Mouse (Mus musculus) brown adipose tissue, adult 24 weeks (tissue): ENCODE data around the gene Ptpn1. TPM values are rescaled to one million over a fixed set of nuclear protein-coding genes. Genes with fewer than 3 reads are reported as not detected.

ENCODE experiments used
- H3K27ac ChIP-seq: fragments of 200-500 bp; replicated peaks from 2 replicates; pipeline ENCODE4 v1.5.1; 2012; ENCODE audit warnings: low read depth, mild to moderate bottlenecking, low read length
- H3K4me1 ChIP-seq: fragments of 200-500 bp; 2 replicates; pipeline ENCODE4 v1.6.1; 2012; ENCODE audit warnings: low read length, mixed read lengths; ENCODE audit not compliant: control insufficient read depth, insufficient read depth, insufficient read length
- H3K4me3 ChIP-seq: fragments of 200-500 bp; 2 replicates; pipeline ENCODE4 v1.5.1; 2012; ENCODE audit warnings: low read depth, mild to moderate bottlenecking, low read length, moderate library complexity; ENCODE audit not compliant: insufficient read depth
- polyA plus RNA-seq: library from polyadenylated mRNA; stranded (reverse); fragments of >200 nt; gene quantifications from 2 replicates; pipeline ENCODE4 v1.2.4, GENCODE M21; 2012; ENCODE audit not compliant: missing spikeins, insufficient read depth, insufficient read length

The Ptpn1 gene
- polyA plus RNA-seq, 1 experiment, result 16.2 TPM

DNA sequence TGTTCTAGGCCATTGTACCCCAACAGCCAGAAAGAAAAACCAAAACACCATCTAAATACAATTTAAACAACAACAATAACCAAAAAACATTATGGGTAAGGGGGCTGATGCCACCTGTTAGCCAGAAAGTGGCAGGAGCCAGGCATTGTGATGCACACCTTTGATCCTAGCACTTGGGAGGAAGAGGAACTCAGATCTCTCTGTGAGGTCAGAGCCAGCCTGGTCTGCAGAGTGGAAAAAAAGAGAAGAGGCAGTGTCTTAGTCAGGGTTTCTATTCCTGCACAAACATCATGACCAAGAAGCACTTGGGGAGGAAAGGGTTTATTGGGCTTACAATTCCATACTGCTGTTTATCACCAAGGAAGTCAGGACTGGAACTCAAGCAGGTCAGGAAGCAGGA, 25.1 kb upstream of the Ptpn1 start:
- Histone ChIP-seq H3K4me1 (no peaks in the 10 kb centered on the region), H3K4me3 (no peak overlapping the region), H3K27ac (no peak overlapping the region)

GRCm38 (mm10) chr2:167909531-167910177, 22.2 kb upstream of the Ptpn1 start:
- Histone ChIP-seq H3K4me3 (no peak overlapping the region), H3K27ac (no peak overlapping the region), H3K4me1 (no peaks in the 10 kb centered on the region)

DNA sequence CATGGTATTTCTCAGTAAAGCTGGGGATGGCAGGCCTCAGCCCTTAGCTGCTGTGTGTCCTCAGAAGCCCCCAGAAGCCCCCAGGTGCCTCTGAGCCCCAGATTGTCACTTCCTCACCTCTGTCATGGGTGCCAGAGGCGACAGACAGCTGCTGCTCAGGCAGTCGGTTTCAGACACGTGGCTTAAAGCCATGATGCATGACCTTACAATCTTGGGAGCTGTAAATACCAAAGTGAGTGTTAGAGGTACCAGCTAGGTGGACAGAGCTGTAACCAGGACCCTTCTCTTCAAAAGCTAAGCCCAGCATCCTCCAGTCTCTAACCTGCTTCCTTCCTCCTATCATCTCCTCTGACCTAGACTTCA, 21.7 kb upstream of the Ptpn1 start:
- H3K27ac ChIP-seq, result no peak overlapping the region
- H3K4me1 ChIP-seq, result no peaks in the 10 kb centered on the region
- no peak overlapping the region for H3K4me3 ChIP-seq

DNA sequence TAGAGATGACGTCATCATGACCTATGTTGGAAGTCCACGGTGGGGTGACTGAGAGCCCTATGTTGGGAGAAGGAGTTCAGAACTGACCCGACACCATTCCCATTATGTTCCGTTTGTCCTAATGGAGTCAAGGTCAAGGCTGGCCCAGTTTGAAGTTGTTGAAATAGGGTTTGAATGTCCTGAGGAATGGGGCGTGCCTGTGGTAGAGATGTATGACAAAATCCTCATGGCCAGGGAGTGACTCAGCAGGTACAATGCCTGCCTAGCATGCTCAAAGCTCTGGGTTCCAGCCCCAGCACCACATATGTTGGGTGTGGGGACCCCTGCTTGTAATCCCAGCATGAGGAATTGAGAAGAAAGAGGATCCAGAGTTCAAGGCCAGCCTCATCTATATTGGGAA, 20.3 kb upstream of the Ptpn1 start:
- no peak overlapping the region for H3K27ac ChIP-seq
- no peaks in the 10 kb centered on the region for H3K4me1 ChIP-seq
- H3K4me3 ChIP-seq, result no peak overlapping the region

- Histone ChIP-seq H3K4me3 (no peak overlapping the region), H3K4me1 (no peaks in the 10 kb centered on the region; the same call in 1 of the 2 replicates), H3K27ac (no peak overlapping the region)
These were observed 12.8 kb upstream of the Ptpn1 start for GRCm38 (mm10) chr2:167919081-167919480.

DNA sequence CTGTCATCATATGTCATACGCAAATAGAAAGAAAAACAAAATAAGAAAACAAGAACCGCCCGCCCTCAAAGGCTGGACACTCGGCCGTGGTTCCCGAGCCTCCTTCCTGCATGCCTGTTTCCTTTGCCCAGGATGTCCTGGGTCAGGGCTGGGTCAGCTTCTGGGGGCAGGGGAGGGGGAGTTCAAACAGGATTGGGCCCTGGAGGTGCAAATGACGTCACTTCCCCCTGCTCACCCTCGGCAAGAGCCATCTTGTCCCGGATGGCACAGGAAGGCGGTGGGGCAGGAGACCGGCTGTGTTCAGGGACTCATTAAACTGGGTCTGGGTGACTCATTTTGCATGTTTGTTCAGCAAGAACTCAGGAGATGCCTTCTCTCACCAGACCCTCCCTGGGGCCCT, 11.8 kb upstream of the Ptpn1 start:
- H3K4me3 ChIP-seq, result no peak overlapping the region
- H3K4me1 ChIP-seq, result no peaks in the 10 kb centered on the region; the same call in 1 of the 2 replicates
- no peak overlapping the region for H3K27ac ChIP-seq

- no peak overlapping the region for H3K4me3 ChIP-seq
These were observed 10.8 kb upstream of the Ptpn1 start for GRCm38 (mm10) chr2:167920960-167921495.

GRCm38 (mm10) chr2:167921823-167922222, 10.0 kb upstream of the Ptpn1 start:
- H3K4me3 ChIP-seq, result no peak overlapping the region
- H3K4me1 ChIP-seq, result no peaks in the 10 kb centered on the region; the same call in 1 of the 2 replicates
- no peak overlapping the region for H3K27ac ChIP-seq

More at GRCm38 (mm10) chr2:167920960-167921495, 10.8 kb upstream of the Ptpn1 start:
- no peak overlapping the region for H3K27ac ChIP-seq
- no peaks in the 10 kb centered on the region; the same call in 1 of the 2 replicates for H3K4me1 ChIP-seq

DNA sequence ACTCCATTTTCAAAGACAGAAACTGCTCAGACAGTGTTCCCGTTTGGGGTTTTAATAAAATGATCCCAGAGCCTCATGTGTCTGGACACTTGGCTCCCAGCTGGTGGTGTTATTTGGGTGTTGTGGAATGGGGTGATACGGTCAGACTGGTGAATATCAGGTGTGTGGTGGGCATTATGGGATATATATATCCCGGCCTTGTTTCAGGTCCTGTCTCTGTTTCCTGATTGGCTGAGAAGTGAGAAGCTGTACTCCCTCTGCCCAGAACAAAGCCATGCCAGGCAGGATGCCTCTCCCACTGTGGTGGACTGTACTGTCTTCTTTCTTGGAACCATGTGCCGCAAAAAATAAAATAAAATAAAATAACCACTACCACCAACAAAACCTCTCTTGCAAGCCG, 7.8 kb upstream of the Ptpn1 start:
- Histone ChIP-seq H3K27ac (no peak overlapping the region), H3K4me3 (no peak overlapping the region), H3K4me1 (no peaks in the 10 kb centered on the region; the same call in 1 of the 2 replicates)

- Histone ChIP-seq H3K4me1 (no peaks in the 10 kb centered on the region; the same call in 1 of the 2 replicates), H3K27ac (peak overlapping the region; percentile 82), H3K4me3 (peak overlapping the region; percentile 66)
These were observed 6.9 kb upstream of the Ptpn1 start for GRCm38 (mm10) chr2:167924803-167925604.

DNA sequence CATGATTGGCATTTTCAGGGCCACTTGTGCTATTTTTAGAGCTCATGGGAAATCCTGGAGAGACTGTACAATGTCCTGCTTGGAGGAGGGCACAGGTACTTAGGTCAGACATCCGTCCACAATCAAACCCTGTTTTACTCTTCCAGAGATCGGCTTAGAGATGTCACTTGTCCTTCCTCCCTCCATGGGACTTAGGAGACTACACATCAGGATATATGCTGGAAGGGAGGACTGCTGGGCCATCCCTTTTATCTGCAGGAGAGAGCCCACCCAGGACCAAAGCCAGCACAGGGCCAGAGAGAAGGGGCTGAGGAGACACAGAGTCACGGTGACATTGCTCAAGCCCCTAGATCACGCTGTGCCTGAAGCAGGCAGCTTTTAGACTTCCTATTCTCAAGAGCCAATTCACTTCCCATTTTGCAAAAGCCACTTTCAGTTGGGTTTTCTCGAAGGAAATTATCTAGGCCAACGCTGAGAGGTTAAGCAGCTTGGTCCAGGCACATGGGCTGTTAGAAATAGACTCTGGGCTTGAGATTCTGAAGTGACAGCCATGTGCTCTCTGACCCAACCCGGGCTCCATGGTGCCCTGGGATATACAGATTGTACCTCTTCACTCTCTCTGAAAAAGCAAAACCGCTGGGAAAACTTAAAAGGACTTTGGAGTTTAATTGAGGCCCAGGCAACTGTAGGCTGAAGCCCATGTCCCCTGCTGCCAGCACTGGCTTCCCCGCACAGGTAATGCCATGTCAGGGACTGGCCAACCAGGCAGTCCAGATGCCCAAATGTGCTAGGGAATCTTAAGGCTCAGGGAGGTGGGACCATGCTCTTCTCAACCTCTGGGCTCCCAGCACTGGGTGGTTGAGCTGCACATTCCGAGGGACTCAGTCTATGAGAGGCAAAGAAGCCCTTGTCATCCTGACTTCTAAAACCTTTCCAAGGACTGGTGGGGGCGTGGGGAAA, 5.7 kb upstream of the Ptpn1 start:
- no peak overlapping the region for H3K4me3 ChIP-seq
- peak overlapping the region; percentile 48 for H3K27ac ChIP-seq
- H3K4me1 ChIP-seq, result no peaks in the 10 kb centered on the region

DNA sequence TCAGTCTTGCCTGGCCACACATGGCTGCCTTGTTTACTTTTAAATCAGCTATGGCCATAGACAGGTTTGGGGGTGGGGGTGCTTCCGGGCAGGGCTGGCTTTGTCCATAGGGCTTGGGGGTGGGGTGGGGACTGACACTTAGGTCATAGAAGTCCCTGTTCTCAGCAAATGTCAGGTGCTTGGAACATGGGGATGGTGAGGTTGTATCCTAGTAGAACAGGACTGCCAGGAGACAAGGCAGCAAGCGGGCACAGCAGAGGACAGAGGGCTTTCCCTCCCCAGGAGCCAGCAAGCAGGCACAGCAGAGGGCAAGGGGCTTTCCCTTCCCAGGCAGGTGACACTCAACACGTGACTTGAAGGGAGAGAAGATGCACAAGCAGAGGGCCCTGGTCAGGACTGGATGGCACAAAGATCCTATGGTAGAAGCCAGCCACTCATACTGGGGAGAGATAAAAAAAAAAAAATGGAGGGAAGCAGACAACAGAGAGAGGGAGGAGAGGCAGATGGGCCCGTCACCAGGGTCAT, 3.8 kb upstream of the Ptpn1 start:
- peaks cover 9% of the 10 kb centered on the region for H3K4me1 ChIP-seq
- H3K27ac ChIP-seq, result no peak overlapping the region
- no peak overlapping the region for H3K4me3 ChIP-seq

GRCm38 (mm10) chr2:167928972-167929371, 2.9 kb upstream of the Ptpn1 start:
- Histone ChIP-seq H3K27ac (no peak overlapping the region), H3K4me1 (peaks cover 17% of the 10 kb centered on the region), H3K4me3 (no peak overlapping the region)

DNA sequence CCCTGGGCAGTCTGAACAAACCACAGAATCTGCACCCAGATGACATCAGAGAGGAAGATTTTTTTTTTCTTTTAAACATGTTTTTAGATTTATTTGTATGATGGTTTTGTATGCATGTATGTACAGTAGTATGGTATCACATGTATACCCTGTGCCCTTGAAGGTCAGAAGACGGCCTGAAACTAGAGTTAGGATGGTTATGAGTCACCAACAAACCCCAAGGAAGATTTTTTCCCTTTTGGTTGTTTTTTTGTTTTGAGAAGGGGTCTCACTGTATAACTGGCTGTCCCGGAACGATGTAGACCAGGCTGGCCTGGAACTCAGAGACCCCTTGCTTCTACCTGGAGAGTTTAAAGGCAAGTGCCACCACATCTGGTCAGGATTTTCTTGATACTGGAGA, 882 bp upstream of the Ptpn1 start:
- Histone ChIP-seq H3K4me1 (peaks cover 17% of the 10 kb centered on the region), H3K4me3 (peak overlapping the region; percentile 98; the same call in 1 of the 2 replicates), H3K27ac (peak overlapping the region; percentile 84; the same call in 1 of the 2 replicates)
